Mouse (Mus musculus) thymus, postnatal 0 days (tissue): ENCODE data around the gene Zc3h7a. TPM values are rescaled to one million over a fixed set of nuclear protein-coding genes. Genes with fewer than 3 reads are reported as not detected.
A peak's percentile ranks its signal among the peaks of the same experiment; 100 is the strongest.
"Not testable (repeated sequence)": the region's sequence is repeated elsewhere in the genome, so short reads cannot be mapped to it uniquely, and the experiment has no call there.

Experiments used
- DNase-seq: peaks from one replicate; pipeline ENCODE4 v3.0.0-alpha.2; 2015; ENCODE audit warnings: low spot score
- polyA plus RNA-seq: library from polyadenylated mRNA; unstranded; fragments of >200 nt; fragmentation: Nextera tagmentation; extraction: Ambion mirVana; gene quantifications from 2 replicates; pipeline ENCODE4 v1.2.1, GENCODE M21; 2015

Zc3h7a gene
- polyA plus RNA-seq, 1 experiment from 2014 or later = 89.5 TPM

DNA sequence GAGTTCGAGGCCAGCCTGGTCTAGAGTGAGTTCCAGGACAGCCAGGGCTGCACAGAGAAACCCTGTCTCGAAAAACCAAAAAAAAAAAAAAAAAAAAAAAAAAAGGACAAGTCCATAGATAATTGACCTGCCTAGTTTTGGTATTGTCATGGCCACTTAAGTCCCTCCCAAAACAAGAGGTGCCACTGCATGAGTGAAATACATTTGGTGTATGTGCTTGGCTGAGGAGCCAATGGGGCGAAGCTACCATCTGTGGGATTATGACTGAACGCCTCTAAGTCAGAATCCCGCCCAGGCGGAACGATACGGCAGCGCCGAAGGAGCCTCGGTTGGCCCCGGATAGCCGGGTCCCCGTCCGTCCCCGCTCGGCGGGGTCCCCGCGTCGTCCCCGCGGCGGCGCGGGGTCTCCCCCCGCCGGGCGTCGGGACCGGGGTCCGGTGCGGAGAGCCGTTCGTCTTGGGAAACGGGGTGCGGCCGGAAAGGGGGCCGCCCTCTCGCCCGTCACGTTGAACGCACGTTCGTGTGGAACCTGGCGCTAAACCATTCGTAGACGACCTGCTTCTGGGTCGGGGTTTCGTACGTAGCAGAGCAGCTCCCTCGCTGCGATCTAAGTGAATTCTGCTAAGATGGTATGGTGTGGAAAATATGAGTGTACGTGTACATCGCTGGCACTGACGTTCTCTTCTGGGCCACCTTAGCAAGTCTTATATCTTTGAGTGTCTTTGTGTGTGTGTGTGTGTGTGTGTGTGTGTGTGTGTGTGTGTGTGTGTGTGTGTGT is 32.3 kb downstream of the Zc3h7a start:
- DNase-seq = not testable (repeated sequence)

DNA sequence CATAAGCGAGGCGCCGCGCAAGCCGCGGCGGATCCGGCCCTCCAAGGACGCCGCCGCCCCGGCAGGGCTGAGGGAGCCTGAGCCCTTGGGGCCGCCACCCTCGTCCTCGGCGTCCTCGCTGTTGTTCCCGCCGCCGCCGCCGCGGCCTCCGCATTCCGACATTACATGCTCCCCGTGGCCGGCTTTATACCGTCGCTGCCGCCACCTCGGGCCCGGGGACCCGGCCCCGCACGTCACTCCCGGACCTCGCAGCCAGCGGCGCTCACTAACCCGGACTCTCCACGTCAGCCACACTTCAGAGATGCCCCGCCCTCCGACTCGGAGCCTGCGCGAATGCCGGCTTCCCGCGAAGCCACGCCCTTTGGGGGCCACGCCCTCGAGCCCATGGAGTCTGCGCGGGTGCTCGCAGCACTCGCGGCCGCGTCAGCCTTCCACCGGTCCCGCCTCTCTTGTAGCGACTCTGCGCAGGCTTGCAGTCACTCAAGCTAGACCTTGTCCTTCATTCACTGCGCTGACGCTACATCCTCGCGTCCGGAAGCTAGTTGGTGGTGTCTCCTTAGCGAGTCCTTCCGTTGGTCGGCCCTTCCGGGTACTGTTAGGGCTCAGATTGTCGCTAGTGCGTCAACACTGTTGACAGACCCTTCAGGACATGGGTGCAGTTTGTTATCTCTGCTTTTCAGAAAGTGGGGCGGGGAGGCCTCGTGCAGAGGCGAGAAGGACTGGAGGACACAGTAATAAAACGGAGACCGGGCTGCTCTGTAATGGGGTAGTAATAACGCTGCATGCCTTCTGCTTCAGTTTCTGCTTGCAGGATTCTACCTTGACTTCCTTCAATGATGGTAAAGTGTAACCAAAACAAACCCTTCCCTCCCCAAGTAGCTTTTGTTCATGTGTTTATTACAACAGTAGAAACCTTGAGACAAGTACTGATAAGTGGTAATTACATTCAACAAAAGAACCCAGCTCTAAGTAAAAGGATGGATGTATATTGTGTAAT is 41.5 kb downstream of the Zc3h7a start, which contains the start of gene Txndc11:
TSS of gene Txndc11 (minus strand) at position 303 of the 997 bp plus-strand sequence.
- peak; percentile 99 for DNase-seq

DNA sequence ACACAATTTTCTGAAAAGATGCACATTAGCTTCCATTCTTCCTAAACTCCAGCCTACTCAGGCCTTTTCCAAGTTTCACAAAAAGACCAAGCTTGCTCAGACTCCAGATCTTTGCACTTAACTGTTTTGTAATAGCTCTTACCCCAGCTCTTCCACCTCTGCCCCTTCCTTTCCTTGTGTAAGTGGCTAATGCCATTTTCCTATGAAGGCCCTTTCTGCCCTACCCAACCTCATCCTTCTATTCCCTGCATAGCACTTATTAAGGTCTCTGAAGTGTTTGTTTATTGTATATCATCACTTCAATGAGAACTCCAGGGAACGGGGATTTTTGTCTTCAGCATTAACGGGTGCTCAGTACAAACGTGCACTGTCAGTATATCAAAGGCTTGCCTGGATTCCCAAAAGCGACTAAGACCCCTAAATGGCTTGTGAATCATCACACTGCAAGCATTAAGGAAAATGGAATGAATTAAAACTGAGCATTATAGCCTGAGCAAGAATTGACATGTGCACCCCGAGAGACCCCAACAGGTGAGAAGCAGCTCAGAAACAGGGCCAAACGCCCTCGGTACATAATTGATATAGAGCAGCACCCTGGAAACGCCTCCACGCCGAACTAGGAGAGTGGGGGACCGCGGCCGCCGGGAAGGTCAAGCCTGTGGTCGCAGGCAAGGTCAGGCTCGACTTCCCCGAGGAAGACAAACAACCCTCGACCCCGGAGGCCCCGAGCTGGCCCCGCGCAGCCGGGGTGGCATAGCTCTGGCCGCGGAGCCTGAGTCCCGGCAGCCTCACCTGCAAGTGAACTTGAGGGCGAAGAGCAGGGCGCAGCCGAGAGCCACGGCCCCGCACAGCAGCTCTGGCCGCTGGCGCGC is 42.5 kb downstream of the Zc3h7a start:
- no peak for DNase-seq

DNA sequence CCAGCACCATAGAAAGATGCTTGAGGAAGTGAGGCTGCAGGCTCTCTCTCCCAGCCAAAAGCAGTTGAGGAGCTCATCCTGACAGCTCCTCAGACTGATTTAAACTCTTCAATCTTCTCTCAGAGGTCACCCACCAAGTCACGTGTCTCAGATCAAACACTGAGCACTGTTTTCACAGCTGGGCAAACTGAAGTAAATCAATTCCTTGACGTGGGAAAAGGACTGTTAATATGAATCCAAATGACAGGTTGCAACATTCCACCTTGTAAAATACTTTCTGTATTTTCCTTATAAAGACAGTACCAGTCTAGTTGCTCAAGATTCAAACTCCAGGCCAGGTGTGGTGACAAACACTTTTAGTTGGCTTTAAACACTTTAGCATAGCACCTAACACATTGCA is 43.4 kb downstream of the Zc3h7a start:
- DNase-seq = peak; percentile 15

DNA sequence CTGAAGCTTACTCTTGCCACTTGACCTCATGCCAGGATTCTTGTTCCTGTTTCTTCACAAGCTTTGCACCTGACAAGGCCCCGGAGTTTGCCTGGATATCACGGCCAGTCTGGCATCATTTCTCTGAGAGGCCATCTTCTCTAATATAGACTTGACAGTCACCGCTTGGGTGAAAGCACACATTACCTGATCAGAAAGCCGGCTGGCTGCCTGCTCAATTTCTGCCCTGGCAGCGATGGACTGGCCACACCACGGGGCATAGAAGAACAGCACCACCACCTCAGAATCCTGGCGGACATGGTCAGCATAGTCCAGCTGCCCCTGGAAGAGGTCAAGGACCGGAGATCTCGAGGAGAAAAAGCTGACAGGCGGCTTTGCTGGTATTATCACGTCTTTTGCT is 47.9 kb downstream of the Zc3h7a start:
- no peak for DNase-seq

DNA sequence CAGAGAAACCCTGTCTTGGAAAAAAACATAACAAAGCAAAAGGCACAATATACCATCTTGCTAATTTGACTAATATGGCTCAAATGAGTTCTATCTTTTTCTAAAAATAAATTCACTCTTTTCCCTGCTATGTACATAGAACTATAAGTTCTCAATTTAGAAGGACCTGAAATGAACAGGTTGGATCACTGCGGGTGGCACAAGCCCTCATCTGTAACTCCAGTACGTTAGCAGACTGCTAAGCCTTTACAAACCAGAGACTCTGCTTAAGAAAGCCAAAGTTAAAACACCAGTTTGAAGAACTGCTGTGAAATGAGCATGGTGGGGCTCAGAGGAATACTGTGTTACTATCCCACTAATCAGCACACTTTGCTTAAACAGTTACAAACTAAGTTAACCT is 50.8 kb downstream of the Zc3h7a start:
- no peak for DNase-seq

DNA sequence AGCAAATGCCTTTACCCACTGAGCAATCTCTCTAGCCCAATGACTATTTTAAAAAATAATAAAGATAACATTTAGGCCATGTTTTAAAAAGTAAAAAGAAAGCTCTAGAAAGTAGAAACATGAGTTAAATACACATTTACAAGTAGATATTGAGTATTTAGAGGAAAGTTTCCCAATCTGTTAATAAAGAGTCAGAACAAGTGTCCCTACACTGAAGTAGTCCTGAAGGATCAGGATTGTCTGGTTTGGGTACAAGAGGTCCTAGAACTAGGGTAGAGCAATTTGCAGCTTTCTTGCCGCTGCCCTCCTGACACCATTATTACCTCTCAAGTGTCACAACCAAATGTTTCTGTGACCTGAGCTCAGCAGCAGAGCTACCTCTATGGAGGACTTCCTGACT is 52.1 kb downstream of the Zc3h7a start:
- no peak for DNase-seq

DNA sequence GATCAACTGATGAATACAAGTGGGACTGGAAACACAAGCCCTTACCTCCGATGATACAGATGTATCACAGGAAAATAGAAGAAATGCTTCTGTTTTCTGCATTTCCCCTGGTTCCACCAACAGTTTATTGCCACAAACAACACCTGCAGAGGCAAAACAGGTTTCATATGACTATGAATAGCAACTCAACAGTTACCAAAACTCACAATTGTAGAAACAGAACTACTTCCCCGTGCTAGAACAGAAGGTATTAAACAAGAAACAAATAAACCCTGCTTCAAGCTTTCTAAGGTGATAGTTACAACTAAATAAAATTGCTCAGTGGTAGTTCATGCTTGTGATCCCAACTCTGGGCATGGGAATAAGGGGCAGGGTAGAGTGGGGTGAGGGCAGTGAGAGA is 53.6 kb downstream of the Zc3h7a start:
- DNase-seq = no peak

DNA sequence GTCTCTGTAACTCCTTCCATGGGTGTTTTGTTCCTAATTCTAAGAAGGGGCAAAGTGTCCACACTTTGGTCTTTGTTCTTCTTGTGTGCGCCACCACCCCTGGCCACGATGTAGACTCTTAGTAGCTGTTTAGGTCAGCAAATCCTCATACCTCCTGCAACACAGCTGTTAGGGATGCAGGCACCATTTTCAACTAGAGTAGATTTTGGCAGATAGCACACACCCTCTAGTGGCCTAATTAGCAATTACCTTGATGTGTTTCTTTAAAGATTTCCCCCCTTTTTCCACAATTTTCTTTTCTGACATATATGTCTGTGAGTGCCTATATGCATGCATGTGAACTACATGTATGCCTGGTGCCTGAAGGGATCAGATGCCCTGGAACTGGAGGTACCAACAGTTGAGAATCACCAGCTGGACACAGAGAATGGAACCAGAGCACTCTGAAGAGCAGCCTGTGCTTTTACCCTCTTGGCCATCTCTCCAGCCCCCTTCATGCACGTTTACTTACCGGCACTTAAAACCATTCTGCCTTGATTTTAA is 66.9 kb downstream of the Zc3h7a start:
- DNase-seq = peak; percentile 29

DNA sequence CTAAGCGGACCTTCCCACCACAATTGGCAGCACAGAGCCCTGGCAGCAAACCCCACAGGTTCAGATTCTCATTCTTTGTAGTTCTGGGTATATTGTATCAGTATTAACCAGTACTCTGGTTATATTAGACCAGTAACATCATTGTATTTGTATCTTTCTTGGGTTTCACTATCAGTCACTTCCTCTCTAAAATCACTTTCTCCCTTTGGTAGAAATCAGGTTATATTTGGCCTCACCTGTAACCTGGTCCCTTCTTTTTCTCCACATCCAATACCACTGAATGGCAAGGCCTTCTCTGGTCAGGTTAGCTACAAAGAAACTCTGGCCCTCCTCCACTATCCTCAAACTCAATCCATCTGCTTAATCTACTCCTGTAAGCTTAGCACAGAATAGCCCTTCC is 71.3 kb downstream of the Zc3h7a start:
- no peak for DNase-seq

DNA sequence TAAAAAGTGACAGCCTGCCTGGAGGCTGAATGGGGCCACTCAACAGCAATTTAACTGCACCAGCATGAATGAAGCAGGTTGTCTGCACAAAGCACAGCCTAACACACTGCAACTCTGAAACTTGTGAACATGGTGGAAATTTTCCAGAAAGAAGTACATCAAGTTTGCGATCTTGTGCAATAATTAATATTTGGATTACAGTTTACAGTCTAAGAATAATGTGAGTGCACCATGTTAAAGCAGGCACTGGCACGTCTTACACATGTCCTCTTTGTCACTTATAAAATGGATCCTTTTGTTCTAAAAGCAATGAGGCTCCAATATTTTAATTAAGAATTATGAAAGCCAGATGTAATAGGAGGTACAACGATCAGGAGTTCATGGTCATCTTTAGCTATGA is 78.9 kb downstream of the Zc3h7a start:
- DNase-seq = no peak

DNA sequence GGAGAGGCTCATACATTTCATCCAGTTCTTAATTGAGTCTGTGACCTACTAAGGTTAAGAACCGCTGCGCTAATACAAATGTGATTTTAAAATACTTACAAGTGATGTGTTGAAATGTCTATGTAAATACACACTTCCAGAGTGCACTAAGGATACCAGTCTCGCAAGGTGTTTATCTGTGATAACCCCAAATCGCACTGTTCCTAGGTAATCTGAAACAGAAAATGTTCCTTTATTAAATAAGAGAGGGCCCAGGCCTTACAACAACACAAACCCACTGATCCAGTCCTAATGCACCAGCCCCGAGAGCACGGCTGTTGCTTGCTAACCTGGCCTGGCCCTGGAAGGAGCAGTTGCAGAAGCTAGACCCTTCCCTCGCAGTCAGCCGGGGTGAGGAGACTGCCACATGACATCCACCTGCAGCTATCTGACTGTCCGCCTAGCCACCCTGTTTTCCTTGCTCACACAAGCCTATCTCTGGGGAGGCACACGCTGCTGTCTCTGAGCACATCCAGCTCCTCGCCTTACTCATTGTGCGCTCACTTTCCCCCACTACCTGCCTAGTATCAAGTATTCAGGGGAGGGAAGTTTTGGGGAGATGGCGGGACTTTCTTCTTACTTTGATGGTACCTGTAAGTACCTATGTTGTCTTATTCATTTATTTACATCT is 82.3 kb downstream of the Zc3h7a start:
- DNase-seq = no peak

DNA sequence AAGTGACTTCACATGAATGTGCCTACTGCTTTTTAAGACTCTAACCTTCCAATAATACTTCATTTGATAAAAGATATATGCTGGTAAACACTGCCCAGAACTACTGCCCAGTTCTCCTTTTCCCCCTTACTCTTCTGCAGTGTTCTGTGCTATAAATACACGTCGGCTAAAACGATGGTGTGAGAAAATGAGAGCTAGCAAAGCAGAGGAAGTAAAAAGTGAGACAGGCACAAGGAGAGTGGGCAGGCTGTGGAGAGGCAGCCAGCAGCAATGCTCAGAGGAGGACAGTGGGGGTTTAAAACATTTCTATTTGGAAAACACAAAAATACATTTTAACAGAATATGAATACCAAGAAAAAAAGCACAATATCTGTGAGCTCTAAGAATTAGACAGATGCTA is 83.7 kb downstream of the Zc3h7a start:
- DNase-seq = no peak

DNA sequence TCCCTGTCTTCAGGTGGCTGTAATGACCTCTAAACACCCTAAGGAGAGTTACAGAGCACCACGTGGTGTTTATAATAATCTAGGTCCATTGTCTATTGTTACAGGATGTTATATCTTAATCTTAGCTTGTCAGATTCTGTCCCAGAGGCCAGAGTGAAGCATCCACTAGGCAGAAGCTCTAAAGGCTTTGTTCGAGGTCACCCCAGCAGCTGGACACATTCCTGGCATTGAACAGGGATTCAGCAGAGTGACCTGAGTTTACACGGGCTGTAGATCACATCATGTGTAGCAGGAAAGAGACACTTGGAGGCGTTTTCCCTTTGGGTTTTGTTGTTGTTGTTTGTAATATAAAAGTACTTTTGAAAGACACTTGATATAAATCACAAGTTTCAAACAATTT is 84.1 kb downstream of the Zc3h7a start:
- no peak for DNase-seq

DNA sequence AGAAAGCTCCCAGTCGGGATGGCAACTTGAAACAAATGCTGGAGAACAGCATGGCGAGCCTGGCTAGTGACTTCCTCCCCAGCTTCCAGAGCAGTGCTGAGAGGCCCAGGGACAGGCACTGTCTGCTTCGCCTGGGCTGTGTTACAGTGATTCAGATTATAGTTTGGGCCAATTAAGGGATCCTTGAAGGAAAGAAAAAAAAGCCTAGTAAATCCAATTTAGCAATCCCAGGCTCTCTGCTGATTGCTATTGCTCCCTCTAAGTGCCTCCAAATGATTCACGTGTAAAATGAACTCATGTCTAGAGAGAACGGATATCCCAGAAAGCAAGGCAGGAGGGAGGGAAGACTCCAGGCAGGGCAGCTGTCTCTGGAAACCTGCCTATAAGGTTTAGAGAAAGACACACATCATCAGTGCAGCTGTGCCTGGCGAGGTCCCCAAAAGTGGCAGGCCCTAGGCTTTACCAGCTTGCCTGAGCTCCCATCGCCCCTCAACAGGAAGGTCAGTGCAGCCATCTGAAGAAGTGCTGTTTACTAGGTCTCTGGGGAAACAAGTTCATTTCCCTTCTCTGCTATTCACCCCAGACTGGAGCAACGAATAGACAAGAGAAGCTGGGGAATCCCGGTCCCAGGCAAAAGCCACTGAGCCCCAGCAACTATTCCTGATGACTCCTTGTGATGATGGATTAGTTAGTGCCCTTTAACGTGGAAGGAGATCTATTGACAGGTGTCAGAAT is 85.2 kb downstream of the Zc3h7a start:
- no peak for DNase-seq

DNA sequence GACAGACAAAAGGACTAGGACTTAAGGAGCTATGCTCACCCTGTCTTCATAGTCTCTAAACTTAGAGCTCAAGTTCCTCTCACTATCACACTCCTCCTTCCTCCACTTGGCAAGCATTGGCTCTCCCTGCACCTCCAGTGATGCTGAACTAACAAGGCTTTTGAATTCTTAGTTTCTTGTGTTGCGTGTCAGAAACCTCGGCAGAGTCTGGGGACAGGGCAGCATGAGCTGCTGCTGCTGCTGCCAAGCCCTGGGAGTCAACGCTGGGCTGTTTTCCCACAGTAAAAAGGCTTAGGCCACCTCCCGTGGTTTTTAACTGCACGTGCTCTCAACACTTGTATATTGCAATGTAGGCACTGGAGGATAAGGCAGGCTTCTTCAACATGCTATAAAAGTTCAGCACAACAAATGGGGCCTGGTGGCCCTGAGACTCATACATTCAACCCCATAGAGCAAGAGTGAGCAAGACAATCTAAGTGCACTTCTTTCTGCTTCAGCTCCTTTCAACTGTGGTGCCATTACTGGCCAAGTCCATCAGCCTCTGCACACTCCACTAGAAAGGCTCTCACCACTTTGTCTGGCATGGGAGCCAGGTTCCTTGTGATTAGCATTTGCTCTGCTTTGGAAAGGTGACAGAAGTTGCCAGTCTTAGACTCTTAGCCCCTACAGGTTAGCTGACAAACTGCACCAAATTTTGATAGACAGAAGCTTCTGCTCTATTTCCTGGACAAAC is 89.2 kb downstream of the Zc3h7a start:
- no peak for DNase-seq
